Mouse (Mus musculus): ENCODE measurements around the gene Plagl1. TPM values are rescaled to one million over a fixed set of nuclear protein-coding genes. Genes with fewer than 3 reads are reported as not detected.

The Plagl1 gene
- 54.1 and 58.3 TPM in 2 replicates for polyA plus RNA-seq (2012; rRNA removed)

DNA sequence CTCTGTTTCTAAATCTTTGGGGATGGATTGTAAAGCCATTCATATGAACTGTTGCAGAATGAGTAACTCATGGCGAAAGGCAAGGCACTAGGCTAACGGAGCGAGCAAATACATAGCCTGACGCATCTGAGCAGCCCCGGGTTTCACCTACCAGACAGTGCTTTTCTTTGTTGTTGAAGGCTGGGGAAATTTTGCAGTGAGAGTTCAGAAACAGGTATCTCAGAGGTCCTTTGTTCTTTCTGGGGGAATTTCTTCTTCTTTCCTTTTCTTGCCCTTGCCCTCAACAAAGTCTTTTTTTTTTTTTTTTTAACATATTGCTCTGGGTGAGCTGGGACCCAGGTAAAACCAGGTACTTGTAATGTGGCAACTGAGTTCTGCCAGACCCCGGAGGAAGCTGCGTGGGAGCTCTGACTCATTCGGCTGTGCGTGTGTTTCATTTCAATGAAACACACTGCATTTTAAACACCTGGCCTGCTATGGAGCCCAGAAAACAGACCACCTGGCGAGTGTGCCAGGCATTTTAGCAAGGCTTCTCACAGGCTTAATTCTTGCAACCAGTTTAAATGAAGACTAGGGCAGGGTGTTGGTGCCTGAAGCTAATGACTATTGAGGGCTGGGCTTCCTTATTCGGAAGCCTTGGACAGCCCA is at the start of gene Plagl1:
TSS of gene Plagl1 (plus strand) at position 484 of the 648 bp plus-strand sequence.

GRCm38 (mm10) chr10:13177973-13178624 is 117.8 kb downstream of the Plagl1 start, which contains the start of gene Zc2hc1b:
TSS of gene Zc2hc1b (minus strand) at chr10:13178023.

Other genes with a start within 250 kb of the Plagl1 start
- gene Utrn, start 191.1 kb upstream of the Plagl1 start, polyA plus RNA-seq (2012; rRNA removed): 10.0 and 11.7 TPM in 2 replicates
- 0.91 and 1.1 TPM in 2 replicates for gene Stx11, start 96.2 kb upstream of the Plagl1 start, polyA plus RNA-seq (2012; rRNA removed)
- 29.5 and 30.4 TPM in 2 replicates for gene Sf3b5, start 55.2 kb upstream of the Plagl1 start, polyA plus RNA-seq (2012; rRNA removed)
- not detected in 2 replicates for gene Zc2hc1b, start 117.5 kb downstream of the Plagl1 start, polyA plus RNA-seq (2012; rRNA removed)
- 27.4 and 31.0 TPM in 2 replicates for gene Ltv1, start 132.7 kb downstream of the Plagl1 start, polyA plus RNA-seq (2012; rRNA removed)

Data from central nervous system, embryonic 18 days (tissue).